Comparison of ENCODE assay signal across 10 mouse cellular contexts in genomic region chr5:118386126-118386525, GRCm38 (mm10).
DNase-seq lines count a peak whose midpoint lies in the region; ATAC-seq lines count a peak whose summit lies in the region.
"Had no signal": no experiment of that assay in that cellular context is flagged by ENCODE, and none has a peak within 500 bp of the region (broad histone marks: within the 10 kb centered on the region; RNA-seq: fewer than 3 reads in every experiment).

No protein-coding gene starts in this region.

- no peak overlapping the region for H3K4me3 ChIP-seq in kidney, embryonic 14.5 days (ENCODE audit: low read length)
- no peak overlapping the region for H3K4me3 ChIP-seq in embryonic facial prominence, embryonic 15.5 days (replicated peaks)
- no peak overlapping the region for H3K4me3 ChIP-seq in heart, embryonic 16.5 days (ENCODE audit: low read length)
- H3K4me3 ChIP-seq: neural tube, embryonic 15.5 days had no signal

- ATAC-seq in kidney, embryonic 14.5 days (ENCODE audit: low FRiP score, low TSS enrichment), result no peak
- ATAC-seq in embryonic facial prominence, embryonic 15.5 days (ENCODE audit: insufficient number of reproducible peaks, low FRiP score, low TSS enrichment, low read depth), result 0 out of 2 replicates have a peak, but pooled peaks have one; percentile 8
- ATAC-seq in heart, embryonic 16.5 days (replicated peaks; ENCODE audit: extremely low read depth, insufficient read depth, low FRiP score), result 0 out of 2 replicates have a peak, but pooled peaks have one; percentile 35

- no peak overlapping the region for H3K9ac ChIP-seq in kidney, embryonic 14.5 days (ENCODE audit: low read depth, low read length)
- no peak overlapping the region for H3K9ac ChIP-seq in embryonic facial prominence, embryonic 15.5 days
- no peak overlapping the region for H3K9ac ChIP-seq in heart, embryonic 16.5 days (ENCODE audit: low read length)
- H3K9ac ChIP-seq: neural tube, embryonic 15.5 days had no signal

- H3K36me3 ChIP-seq in kidney, embryonic 14.5 days (ENCODE audit: control insufficient read depth, insufficient read depth, low read length), result no peaks in the 10 kb centered on the region
- H3K36me3 ChIP-seq in embryonic facial prominence, embryonic 15.5 days, result no peaks in the 10 kb centered on the region
- no peaks in the 10 kb centered on the region for H3K36me3 ChIP-seq in heart, embryonic 16.5 days (ENCODE audit: control insufficient read depth, insufficient read depth)
- H3K36me3 ChIP-seq: neural tube, embryonic 15.5 days had no signal

- 57% methylated on average over 4 of the region's 4 CpGs for WGBS in kidney, embryonic 14.5 days
- 63% methylated on average over 4 of the region's 4 CpGs for WGBS in embryonic facial prominence, embryonic 15.5 days
- 61% methylated on average over 4 of the region's 4 CpGs for WGBS in heart, embryonic 16.5 days

- peaks cover 4% of the 10 kb centered on the region; the same call in 1 of the 2 replicates for H3K4me1 ChIP-seq in kidney, embryonic 14.5 days (ENCODE audit: control insufficient read depth, insufficient read depth, low read length)
- peaks cover 29% of the 10 kb centered on the region for H3K4me1 ChIP-seq in embryonic facial prominence, embryonic 15.5 days
- peaks cover 3% of the 10 kb centered on the region; the same call in 1 of the 2 replicates for H3K4me1 ChIP-seq in heart, embryonic 16.5 days (ENCODE audit: control insufficient read depth, insufficient read depth, low read length)

- peaks cover 11% of the 10 kb centered on the region for H3K9me3 ChIP-seq in kidney, embryonic 14.5 days (ENCODE audit: control insufficient read depth, low read length)
- H3K9me3 ChIP-seq in embryonic facial prominence, embryonic 15.5 days (replicated peaks), result no peaks in the 10 kb centered on the region
- peaks cover 18% of the 10 kb centered on the region for H3K9me3 ChIP-seq in heart, embryonic 16.5 days (replicated peaks; ENCODE audit: control insufficient read depth, low read length)

- no peaks in the 10 kb centered on the region for H3K27me3 ChIP-seq in kidney, embryonic 14.5 days (ENCODE audit: control insufficient read depth, insufficient read depth, low read length)
- H3K27me3 ChIP-seq in embryonic facial prominence, embryonic 15.5 days, result no peaks in the 10 kb centered on the region
- H3K27me3 ChIP-seq in heart, embryonic 16.5 days (ENCODE audit: control insufficient read depth, insufficient read depth, low read length), result 0 out of 2 replicates have a peak, but pooled peaks cover 3% of the 10 kb centered on the region

- H3K4me2 ChIP-seq in kidney, embryonic 14.5 days (replicated peaks; ENCODE audit: low read depth, low read length), result no peak overlapping the region
- H3K4me2 ChIP-seq in embryonic facial prominence, embryonic 15.5 days (replicated peaks), result no peak overlapping the region
- H3K4me2 ChIP-seq in heart, embryonic 16.5 days (ENCODE audit: low read depth, low read length), result no peak overlapping the region
- H3K4me2 ChIP-seq: liver, embryonic 11.5 days; neural tube, embryonic 15.5 days had no signal

- H3K27ac ChIP-seq in kidney, embryonic 14.5 days (ENCODE audit: low read depth, low read length), result no peak overlapping the region
- H3K27ac ChIP-seq in embryonic facial prominence, embryonic 15.5 days (replicated peaks), result peak overlapping the region; percentile 39; the same call in 1 of the 2 replicates
- H3K27ac ChIP-seq in heart, embryonic 16.5 days (ENCODE audit: low read length), result peak overlapping the region; percentile 49
- H3K27ac ChIP-seq: neural tube, embryonic 15.5 days had no signal

- peak; percentile 32 for DNase-seq in kidney, adult 18-20 months
- DNase-seq in lung, postnatal 10 days, result peak; percentile 81
- DNase-seq in thymus, postnatal 25 days, result no peak
- no peak for DNase-seq in cerebellum, postnatal 14 days
- no peak for DNase-seq in cerebellum, adult 8-10 months

Comparison
In these comparisons a context has a peak if more than half of its experiments do, and no peak if none do; other contexts are left out.
1. DNase-seq: peak in kidney, adult 18-20 months (single experiment) and lung, postnatal 10 days (single experiment); none in thymus, postnatal 25 days (single experiment), cerebellum, postnatal 14 days (0 of 2) and cerebellum, adult 8-10 months (single experiment).